In the genomic region with DNA sequence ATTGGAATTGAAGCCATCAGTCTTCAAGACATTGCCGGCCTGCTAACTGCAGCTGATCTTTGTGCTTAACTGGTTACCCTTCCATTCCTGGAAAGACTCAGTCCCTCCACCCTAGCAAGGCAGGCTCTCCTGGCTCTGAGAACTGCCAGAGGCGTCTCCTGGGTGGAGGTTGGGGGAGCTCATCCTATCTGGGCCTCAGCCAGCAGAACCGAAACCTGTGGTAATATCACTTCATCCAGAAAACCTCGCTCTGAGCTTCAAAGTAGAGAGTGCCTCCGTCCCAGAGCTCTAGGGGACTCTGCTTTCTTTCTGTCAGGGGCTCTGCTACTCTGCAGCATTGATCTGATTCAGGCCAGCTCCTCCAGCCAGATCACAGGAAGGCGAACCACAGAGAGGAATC, we compare ENCODE assay signal across 21 mouse cellular contexts. TPM values are rescaled to one million over a fixed set of nuclear protein-coding genes. Genes with fewer than 3 reads are reported as not detected.
"Had no signal": no experiment of that assay in that cellular context is flagged by ENCODE, and none has a peak within 500 bp of the region (broad histone marks: within the 10 kb centered on the region; RNA-seq: fewer than 3 reads in every experiment).

No protein-coding gene starts in this region.

- H3K27ac ChIP-seq: kidney, postnatal 0 days; layer of hippocampus, adult 2 months; liver, embryonic 15.5 days; midbrain, embryonic 15.5 days; neural tube, embryonic 12.5 days had no signal

- H3K4me3 ChIP-seq: layer of hippocampus, adult 2 months; limb, embryonic 12.5 days; liver, embryonic 15.5 days; megakaryocyte, embryonic 14.5 days; midbrain, embryonic 15.5 days; neural tube, embryonic 12.5 days had no signal

- H3K36me3 ChIP-seq: limb, embryonic 12.5 days; liver, embryonic 15.5 days; midbrain, embryonic 15.5 days; neural tube, embryonic 12.5 days had no signal

- H3K27me3 ChIP-seq: limb, embryonic 12.5 days; liver, embryonic 15.5 days; midbrain, embryonic 15.5 days; neural tube, embryonic 12.5 days had no signal

- H3K9me3 ChIP-seq: limb, embryonic 12.5 days; liver, embryonic 15.5 days; megakaryocyte, embryonic 14.5 days; midbrain, embryonic 15.5 days; neural tube, embryonic 12.5 days had no signal

- ATAC-seq: intestine, postnatal 0 days; lung, postnatal 0 days; midbrain, embryonic 15.5 days had no signal

- DNase-seq: kidney, adult 8-10 months; kidney, postnatal 4 days; lung, adult 2 months; lung, postnatal 36 days; thymus, adult 2 months; thymus, postnatal 36 days had no signal

- H3K9ac ChIP-seq: limb, embryonic 12.5 days; liver, embryonic 15.5 days; midbrain, embryonic 15.5 days; neural tube, embryonic 12.5 days had no signal

- H3K4me2 ChIP-seq: limb, embryonic 12.5 days; liver, embryonic 11.5 days; liver, embryonic 15.5 days; midbrain, embryonic 11.5 days; midbrain, embryonic 15.5 days; neural tube, embryonic 12.5 days had no signal

RNA-seq across cellular contexts. Expression of a gene that starts 11.6 kb away (rescaled TPM):
- total RNA-seq: layer of hippocampus, adult 2 months; left cerebral cortex, adult 18-20 months; left cerebral cortex, postnatal 25 days; monocyte, adult 5-6 weeks; neutrophil, adult 5-6 weeks had no signal
